Mouse (Mus musculus) hindbrain, embryonic 10.5 days (tissue): ENCODE measurements at regions not wholly inside any gene's neighbourhood (a gene's known extent, or its start where the extent isn't known, plus 50 kb on each side); places are given as distances from the start of the nearest gene placed in this dataset.

Experiments used
- DNase-seq: peaks from one replicate; pipeline ENCODE4 v3.0.0-alpha.2; 2017; ENCODE audit warnings: low spot score
- H3K27ac ChIP-seq: fragments of 300-500 bp; sonication (generic); 2 replicates; pipeline ENCODE4 v1.5.1; 2016; ENCODE audit warnings: mild to moderate bottlenecking, moderate library complexity
- H3K27me3 ChIP-seq: fragments of 300-500 bp; sonication (generic); 2 replicates; pipeline ENCODE4 v1.6.1; 2016; ENCODE audit warnings: mild to moderate bottlenecking; ENCODE audit not compliant: poor library complexity, insufficient read depth, severe bottlenecking
- H3K36me3 ChIP-seq: fragments of 300-500 bp; sonication (generic); 2 replicates; pipeline ENCODE4 v1.6.1; 2016; ENCODE audit warnings: mild to moderate bottlenecking, moderate library complexity
- H3K4me1 ChIP-seq: fragments of 300-500 bp; sonication (generic); replicated peaks from 2 replicates; pipeline ENCODE4 v1.6.1; 2016; ENCODE audit warnings: mild to moderate bottlenecking
- H3K4me3 ChIP-seq: fragments of 300-500 bp; sonication (generic); 2 replicates; pipeline ENCODE4 v1.5.1; 2016; ENCODE audit warnings: mild to moderate bottlenecking, moderate library complexity
- H3K9me3 ChIP-seq: fragments of 300-500 bp; sonication (generic); 2 replicates; pipeline ENCODE4 v1.6.1; 2016; ENCODE audit warnings: mild to moderate bottlenecking, moderate library complexity
- WGBS: fragments of 180-500 bp; shearing (Covaris S2); methylation state at CpG from one replicate; pipeline ENCODE4 v1.1.7; 2016; 5-methylcytosine and 5-hydroxymethylcytosine counted together

DNA sequence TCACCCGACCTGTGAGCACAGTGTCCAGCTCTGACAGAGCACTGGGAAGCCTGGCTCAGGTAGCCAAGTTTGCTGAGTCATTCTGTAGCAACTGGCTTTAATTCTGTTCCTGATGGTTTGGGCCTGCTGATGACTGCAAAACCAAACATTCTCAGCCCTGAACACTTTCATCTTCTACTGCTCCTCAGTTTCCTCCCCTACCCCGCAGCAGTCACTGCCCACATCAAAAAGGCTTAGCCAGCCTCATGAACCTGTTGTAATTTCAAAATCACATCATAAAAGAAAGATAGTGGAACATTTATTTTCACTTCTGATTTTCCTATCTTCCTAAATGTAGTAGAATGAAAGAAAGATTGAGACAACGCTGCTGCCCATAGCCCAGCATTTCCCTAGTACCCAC is 251.5 kb downstream of the Car8 start:
- WGBS = 85% methylated on average over 3 of the region's 3 CpGs
- DNase-seq = no peak

DNA sequence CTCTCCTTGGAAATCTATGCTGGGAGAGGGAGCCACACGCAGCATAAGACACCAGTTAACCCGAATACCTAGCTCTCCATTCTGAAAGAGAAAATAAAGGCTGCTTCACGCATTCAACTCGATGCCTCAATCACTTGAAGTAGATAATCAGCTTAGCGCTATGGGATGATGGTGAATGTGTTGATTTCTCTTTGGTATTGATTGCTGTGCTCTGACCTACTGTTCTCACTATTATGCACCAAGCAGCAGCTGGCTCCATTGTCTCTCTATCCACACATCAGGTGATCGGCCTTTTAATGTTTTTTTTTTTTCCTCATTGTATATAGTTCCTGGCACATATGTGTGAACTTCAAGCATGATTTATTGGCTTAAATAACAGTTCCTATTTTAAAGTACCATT is 254.0 kb downstream of the Car8 start:
- Histone ChIP-seq H3K27me3 (no peaks in the 10 kb centered on the region), H3K4me1 (no peaks in the 10 kb centered on the region), H3K36me3 (no peaks in the 10 kb centered on the region), H3K4me3 (no peak overlapping the region), H3K9me3 (no peaks in the 10 kb centered on the region), H3K27ac (no peak overlapping the region)
- WGBS = 84% methylated on average over 6 of the region's 6 CpGs
- DNase-seq = no peak

More for the DNA sequence above, 251.5 kb downstream of the Car8 start:
- H3K4me1 ChIP-seq = no peaks in the 10 kb centered on the region
- no peaks in the 10 kb centered on the region for H3K36me3 ChIP-seq
- H3K27ac ChIP-seq = no peak overlapping the region
- no peaks in the 10 kb centered on the region for H3K9me3 ChIP-seq
- H3K27me3 ChIP-seq = no peaks in the 10 kb centered on the region
- no peak overlapping the region for H3K4me3 ChIP-seq

DNA sequence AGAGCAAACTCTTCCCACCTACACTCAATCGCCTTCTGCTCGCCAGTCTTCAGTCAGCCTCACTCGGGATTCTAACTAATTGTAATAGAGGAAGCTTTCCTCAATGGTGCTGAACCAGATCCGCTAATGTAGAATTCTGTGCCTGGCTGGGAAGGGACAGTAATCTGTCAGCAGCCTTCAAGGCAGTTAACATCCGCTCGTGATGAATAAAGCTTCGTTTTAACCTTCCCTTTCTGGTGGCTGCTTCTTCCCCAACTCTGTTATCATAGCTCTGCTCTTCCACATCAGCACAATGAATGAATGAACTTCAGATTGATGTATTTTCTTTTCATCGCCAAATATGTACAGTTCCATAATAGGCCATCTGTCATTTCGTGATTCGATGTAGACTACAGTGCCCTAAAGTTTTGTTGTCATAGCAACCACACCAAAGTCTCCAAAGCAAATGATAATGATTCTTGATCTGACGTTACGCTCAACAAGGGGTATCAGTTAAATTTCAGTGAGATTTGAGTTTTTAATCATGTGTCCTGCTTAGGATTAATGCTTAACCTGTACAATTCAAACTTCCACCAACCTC is 259.0 kb downstream of the Car8 start:
- H3K4me1 ChIP-seq = no peaks in the 10 kb centered on the region
- no peak overlapping the region for H3K27ac ChIP-seq
- WGBS = 88% methylated on average over 12 of the region's 12 CpGs
- H3K9me3 ChIP-seq = no peaks in the 10 kb centered on the region
- H3K4me3 ChIP-seq = no peak overlapping the region
- H3K36me3 ChIP-seq = no peaks in the 10 kb centered on the region
- DNase-seq = no peak
- H3K27me3 ChIP-seq = no peaks in the 10 kb centered on the region

GRCm38 (mm10) chr4:7977661-7978444 is 261.0 kb downstream of the Car8 start:
- no peaks in the 10 kb centered on the region for H3K9me3 ChIP-seq
- DNase-seq = no peak
- no peaks in the 10 kb centered on the region for H3K36me3 ChIP-seq
- H3K4me3 ChIP-seq = no peak overlapping the region
- 63% methylated on average over 5 of the region's 5 CpGs for WGBS
- no peaks in the 10 kb centered on the region for H3K27me3 ChIP-seq
- no peaks in the 10 kb centered on the region for H3K4me1 ChIP-seq
- no peak overlapping the region for H3K27ac ChIP-seq

DNA sequence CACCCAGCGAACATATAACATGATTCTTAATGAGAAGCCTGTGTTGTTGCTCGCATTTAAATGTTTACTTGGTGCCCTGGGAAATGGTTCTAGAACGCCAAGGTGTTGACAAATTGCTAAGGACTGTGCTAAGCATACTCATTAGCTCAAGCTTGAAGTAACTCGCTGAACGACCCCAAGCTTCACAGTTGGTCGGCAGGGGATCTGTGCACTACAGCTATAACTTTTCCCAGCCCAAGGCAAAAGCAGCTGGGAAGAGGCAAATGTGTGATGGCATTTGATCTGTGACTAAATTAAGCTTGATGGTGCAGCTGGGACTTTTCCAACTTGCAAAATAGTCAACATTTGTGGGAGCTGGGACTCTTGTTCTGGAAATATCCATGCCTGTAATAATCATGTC is 268.6 kb downstream of the Car8 start:
- Histone ChIP-seq H3K4me1 (no peaks in the 10 kb centered on the region), H3K27me3 (no peaks in the 10 kb centered on the region), H3K4me3 (no peak overlapping the region), H3K9me3 (no peaks in the 10 kb centered on the region), H3K27ac (no peak overlapping the region), H3K36me3 (no peaks in the 10 kb centered on the region)
- DNase-seq = no peak
- 71% methylated on average over 6 of the region's 6 CpGs for WGBS

GRCm38 (mm10) chr4:7965663-7966062 is 273.2 kb downstream of the Car8 start:
- no peak for DNase-seq

DNA sequence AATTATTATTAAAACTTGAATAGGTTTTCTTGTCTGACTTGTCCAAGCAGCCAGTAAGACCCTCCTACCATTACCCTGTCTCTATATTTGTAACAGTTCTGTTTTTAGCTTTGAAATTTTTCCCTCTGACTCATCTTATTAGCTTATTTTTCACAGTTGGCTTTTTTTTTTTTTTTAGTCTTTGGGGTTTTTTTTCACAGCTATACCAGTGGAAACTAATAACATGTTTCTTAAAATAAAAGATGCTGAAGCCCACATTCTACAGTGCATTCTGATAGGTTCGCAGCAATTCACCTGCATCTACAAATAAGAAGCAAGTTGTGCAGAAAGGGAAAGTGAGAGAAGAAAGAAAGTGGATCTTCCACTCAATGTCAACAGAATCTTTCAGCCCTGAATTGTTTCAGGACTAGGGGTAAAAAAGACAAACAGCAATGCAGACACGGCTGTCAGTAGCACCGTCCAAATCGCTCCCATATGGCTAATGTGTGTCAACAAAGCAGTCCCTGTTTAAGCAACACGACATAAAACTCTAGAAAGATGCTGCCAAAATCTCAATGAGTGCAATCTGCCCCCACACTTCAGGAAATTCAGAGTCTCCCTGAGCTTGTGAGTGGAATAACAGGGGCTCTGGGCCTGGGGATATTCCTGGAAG is 277.2 kb downstream of the Car8 start:
- 69% methylated on average over 5 of the region's 5 CpGs for WGBS
- H3K4me3 ChIP-seq = no peak overlapping the region
- H3K27me3 ChIP-seq = no peaks in the 10 kb centered on the region
- no peaks in the 10 kb centered on the region for H3K4me1 ChIP-seq
- no peaks in the 10 kb centered on the region for H3K36me3 ChIP-seq
- no peak for DNase-seq
- H3K27ac ChIP-seq = no peak overlapping the region
- H3K9me3 ChIP-seq = no peaks in the 10 kb centered on the region

More at GRCm38 (mm10) chr4:7965663-7966062, 273.2 kb downstream of the Car8 start:
- Histone ChIP-seq H3K9me3 (no peaks in the 10 kb centered on the region), H3K4me1 (no peaks in the 10 kb centered on the region), H3K36me3 (no peaks in the 10 kb centered on the region), H3K27ac (no peak overlapping the region), H3K27me3 (no peaks in the 10 kb centered on the region), H3K4me3 (no peak overlapping the region)
- WGBS = 90% methylated on average over 5 of the region's 5 CpGs

- no peak for DNase-seq
- Histone ChIP-seq H3K4me1 (no peaks in the 10 kb centered on the region), H3K4me3 (no peak overlapping the region), H3K27ac (no peak overlapping the region), H3K9me3 (no peaks in the 10 kb centered on the region), H3K36me3 (no peaks in the 10 kb centered on the region), H3K27me3 (no peaks in the 10 kb centered on the region)
- 93% methylated on average over 2 of the region's 2 CpGs for WGBS
Observed at GRCm38 (mm10) chr4:7960335-7960734, 278.5 kb downstream of the Car8 start.

- no peaks in the 10 kb centered on the region for H3K27me3 ChIP-seq
- no peak overlapping the region for H3K27ac ChIP-seq
- no peaks in the 10 kb centered on the region for H3K9me3 ChIP-seq
- no peak overlapping the region for H3K4me3 ChIP-seq
- H3K36me3 ChIP-seq = no peaks in the 10 kb centered on the region
- DNase-seq = no peak
- 80% methylated on average over 1 of the region's 1 CpGs for WGBS
- H3K4me1 ChIP-seq = no peaks in the 10 kb centered on the region
Observed at GRCm38 (mm10) chr4:7948020-7948419, 290.8 kb downstream of the Car8 start.

- Histone ChIP-seq H3K27me3 (no peaks in the 10 kb centered on the region), H3K4me3 (no peak overlapping the region), H3K9me3 (no peaks in the 10 kb centered on the region), H3K4me1 (no peaks in the 10 kb centered on the region), H3K27ac (no peak overlapping the region), H3K36me3 (no peaks in the 10 kb centered on the region)
- no peak for DNase-seq
- 85% methylated on average over 2 of the region's 2 CpGs for WGBS
Observed at GRCm38 (mm10) chr4:7921503-7921902, 317.3 kb downstream of the Car8 start.

- 85% methylated on average over 2 of the region's 2 CpGs for WGBS
- Histone ChIP-seq H3K9me3 (no peaks in the 10 kb centered on the region), H3K27ac (no peak overlapping the region), H3K4me3 (no peak overlapping the region), H3K36me3 (no peaks in the 10 kb centered on the region), H3K27me3 (no peaks in the 10 kb centered on the region), H3K4me1 (no peaks in the 10 kb centered on the region)
- no peak for DNase-seq
Observed at GRCm38 (mm10) chr4:7913191-7913590, 325.6 kb downstream of the Car8 start.

GRCm38 (mm10) chr4:7912675-7913074 is 326.2 kb downstream of the Car8 start:
- WGBS = 91% methylated on average over 2 of the region's 2 CpGs
- Histone ChIP-seq H3K9me3 (no peaks in the 10 kb centered on the region), H3K4me1 (no peaks in the 10 kb centered on the region), H3K27ac (no peak overlapping the region), H3K36me3 (no peaks in the 10 kb centered on the region), H3K4me3 (no peak overlapping the region), H3K27me3 (no peaks in the 10 kb centered on the region)
- no peak for DNase-seq

DNA sequence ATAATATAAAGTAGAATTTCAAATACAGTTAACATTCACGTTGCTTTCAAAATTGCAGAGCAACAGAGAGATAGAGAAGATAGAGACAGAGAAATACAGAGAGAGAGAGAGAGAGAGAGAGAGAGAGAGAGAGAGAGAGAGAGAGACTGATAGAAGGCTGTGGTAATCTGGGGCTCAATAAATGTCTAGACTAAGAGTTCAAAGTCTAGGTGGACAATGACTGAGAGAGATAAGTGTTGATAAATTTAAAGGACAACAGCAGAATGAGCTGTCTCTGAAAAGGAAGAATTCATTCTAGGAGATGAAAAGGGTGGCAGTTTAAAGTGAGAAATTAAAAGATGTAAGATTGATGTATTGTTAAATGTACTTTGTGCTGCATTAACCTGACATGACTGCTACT is 335.7 kb downstream of the Car8 start:
- WGBS = 69% methylated on average over 1 of the region's 1 CpGs
- H3K27me3 ChIP-seq = no peaks in the 10 kb centered on the region
- H3K9me3 ChIP-seq = no peaks in the 10 kb centered on the region
- H3K4me1 ChIP-seq = no peaks in the 10 kb centered on the region
- no peaks in the 10 kb centered on the region for H3K36me3 ChIP-seq
- no peak overlapping the region for H3K27ac ChIP-seq
- no peak overlapping the region for H3K4me3 ChIP-seq
- no peak for DNase-seq
